Mouse (Mus musculus): ENCODE data around the gene Olfr533. TPM values are rescaled to one million over a fixed set of nuclear protein-coding genes. Genes with fewer than 3 reads are reported as not detected.
A peak's percentile ranks its signal among the peaks of the same experiment; 100 is the strongest.
"Not testable (repeated sequence)": the region's sequence is repeated elsewhere in the genome, so short reads cannot be mapped to it uniquely, and the experiment has no call there.

The Olfr533 gene
- total RNA-seq (2021): not detected
- long read RNA-seq, experiment 1: 0 reads
- long read RNA-seq, experiment 2: 0 reads

DNA sequence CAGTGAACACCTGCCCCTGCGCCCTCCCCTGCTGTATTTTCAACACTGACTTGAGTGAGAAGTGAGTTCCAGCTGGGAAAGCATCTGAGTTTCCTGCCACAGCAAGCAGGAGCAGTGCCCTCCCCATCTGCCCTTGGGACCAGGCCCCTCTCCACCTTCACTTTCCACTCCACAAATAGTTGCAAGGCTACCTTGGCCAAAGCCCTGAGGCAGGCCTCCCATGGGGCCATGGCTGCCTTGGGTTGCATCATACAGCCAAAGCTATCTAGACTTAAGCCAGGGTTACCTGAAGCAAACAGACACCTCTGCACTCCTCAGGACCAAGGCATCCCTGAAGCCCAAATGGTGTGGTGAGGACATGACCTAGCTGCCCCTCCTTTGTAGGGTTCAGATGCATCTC is at the start of gene Olfr533:
Gene Olfr533 (plus strand): TSS at position 301 of the 400 bp plus-strand sequence.
- not testable (repeated sequence) for DNase-seq (ENCODE audit: low spot score in 2 of 2)

DNA sequence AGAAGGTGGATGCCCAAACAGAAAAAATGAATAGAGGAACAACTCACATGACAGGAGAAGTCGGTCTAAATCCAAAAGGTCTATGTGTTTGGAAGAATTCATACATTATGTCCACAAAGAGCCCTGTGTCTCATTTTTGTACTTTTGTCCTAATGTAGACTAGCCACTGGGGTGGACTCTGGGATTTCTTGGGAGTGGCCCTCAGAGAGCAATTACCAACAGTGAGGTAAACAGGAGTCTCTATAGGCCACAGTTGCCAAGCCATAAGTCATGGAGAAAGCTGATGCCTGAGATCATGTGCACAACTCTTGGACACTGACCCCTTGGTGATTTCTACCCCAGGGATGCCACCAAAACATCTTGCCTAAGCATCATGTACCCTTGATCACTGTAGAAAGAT is 41.6 kb upstream of the Olfr533 start, which contains the start of gene Olfr532:
Gene Olfr532 (minus strand): TSS at position 101 of the 400 bp plus-strand sequence.
- DNase-seq (ENCODE audit: low spot score in 2 of 2): no peak

DNA sequence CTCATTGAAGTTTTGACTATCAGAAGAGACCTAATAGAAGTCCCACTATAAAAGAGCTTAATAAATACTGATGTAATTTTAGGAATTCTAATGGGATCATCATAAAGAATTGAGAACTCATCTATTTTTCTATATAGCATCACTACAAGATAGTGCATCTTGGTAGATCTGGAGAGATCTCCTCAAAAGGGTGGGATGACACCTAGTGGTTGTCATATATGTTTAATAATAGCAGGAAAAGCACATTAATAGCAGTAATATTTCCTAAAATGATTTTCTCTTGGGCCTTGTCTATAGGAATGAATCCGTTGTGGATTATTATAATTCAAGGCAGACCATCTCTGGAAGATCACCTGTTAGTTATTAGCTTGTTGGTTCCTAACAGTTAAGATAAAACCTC is 20.0 kb upstream of the Olfr533 start:
- no peak for DNase-seq (ENCODE audit: low spot score in 2 of 2)

DNA sequence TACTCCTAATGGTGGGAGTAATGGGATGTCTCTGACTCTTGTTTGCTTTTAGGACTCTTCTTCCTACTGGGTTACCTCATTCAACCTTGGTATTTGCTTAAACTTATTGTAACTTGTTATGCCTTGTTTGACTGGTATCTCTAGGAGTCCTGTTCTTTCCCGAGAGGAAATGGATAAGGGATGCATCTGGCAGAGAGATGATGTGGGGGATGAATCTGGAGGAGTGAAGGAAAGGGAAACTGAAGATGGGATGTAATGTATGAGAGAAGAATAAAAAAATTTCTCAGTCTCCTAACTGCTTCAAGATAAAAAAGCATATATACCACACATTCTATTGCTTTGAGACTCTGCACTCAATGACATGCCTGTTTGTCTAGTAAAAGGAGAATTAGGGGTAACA is 14.7 kb downstream of the Olfr533 start:
- DNase-seq (ENCODE audit: low spot score in 2 of 2): no peak

DNA sequence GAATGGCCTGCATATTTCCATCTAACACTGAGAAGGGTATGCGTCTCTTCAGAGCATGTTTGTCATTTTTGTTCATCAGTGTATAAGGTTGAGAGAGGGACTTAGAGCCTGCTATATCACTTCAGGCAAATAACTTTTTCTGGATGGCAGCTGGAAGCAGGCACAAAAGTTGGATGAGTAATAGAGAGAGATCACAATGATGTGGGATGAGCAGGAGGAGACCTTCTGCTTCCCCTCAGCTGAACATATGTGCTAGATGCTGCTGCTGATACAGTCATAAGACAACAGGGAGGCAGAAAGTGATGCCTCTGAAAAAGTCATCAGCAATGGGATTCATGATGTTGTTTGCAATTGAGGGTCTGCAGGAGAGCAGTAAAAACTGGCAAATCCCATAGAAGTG is 15.6 kb downstream of the Olfr533 start:
- DNase-seq (ENCODE audit: low spot score in 2 of 2): no peak

DNA sequence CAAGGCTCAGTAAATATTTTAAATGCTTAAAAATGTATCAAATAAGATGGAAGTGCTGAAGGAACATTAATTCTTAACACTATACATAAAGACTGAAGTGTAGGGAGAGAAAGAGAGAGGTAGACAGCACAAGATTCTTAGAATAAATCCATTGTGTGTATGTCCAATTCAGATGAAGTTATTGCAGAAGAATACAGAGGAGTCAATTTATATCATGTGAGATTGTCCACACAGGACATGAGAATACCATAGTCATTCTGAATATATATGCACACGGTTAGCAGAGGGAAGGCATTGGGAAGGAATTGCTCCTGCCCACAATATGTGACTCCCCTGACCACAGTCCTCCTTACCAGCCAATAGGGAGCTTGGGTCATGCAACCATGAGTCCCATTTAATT is 20.7 kb downstream of the Olfr533 start, which contains the start of gene Olfr535:
Gene Olfr535 (plus strand): TSS at position 301 of the 400 bp plus-strand sequence.
- DNase-seq (ENCODE audit: low spot score in 2 of 2): no peak

DNA sequence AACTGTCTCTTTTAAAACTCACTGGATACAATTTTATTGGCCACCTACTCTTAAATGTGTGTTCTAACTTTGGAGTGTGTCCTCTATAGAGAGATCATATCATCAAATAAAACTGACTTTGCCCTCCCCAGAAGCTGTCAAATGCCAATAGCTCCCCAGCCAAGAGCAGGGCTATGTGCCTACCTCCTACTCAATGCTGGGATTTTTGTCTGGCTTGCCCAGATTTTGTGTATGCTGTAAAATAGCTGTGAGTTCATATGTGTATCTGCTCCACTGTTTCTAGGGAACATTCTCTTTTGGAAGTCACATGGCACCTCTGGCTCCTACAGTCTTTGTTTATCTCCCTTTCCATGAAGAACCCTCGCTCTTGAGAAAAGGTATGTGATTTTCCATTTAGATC is 25.8 kb downstream of the Olfr533 start:
- DNase-seq (ENCODE audit: low spot score in 2 of 2): no peak

DNA sequence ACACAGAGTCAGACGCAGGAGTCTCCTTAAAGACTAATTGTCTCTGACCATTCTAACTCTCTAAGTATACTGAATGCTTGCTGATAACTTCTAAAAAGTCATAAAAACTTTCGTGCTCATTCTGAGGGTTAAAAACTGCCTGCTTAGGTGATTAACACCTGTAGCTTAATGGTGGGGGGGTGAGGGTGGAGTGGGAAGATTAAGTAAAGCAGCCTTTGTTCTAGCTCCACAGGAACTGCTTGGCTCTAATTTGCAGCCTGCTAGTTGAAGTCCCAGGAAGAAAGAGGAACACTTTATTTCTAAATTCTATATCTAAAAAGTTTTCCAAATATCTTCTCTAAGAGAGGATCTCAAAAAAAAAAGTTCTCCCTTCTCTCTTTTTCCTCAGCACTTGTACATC is 31.1 kb downstream of the Olfr533 start:
- no peak for DNase-seq (ENCODE audit: low spot score in 2 of 2)

DNA sequence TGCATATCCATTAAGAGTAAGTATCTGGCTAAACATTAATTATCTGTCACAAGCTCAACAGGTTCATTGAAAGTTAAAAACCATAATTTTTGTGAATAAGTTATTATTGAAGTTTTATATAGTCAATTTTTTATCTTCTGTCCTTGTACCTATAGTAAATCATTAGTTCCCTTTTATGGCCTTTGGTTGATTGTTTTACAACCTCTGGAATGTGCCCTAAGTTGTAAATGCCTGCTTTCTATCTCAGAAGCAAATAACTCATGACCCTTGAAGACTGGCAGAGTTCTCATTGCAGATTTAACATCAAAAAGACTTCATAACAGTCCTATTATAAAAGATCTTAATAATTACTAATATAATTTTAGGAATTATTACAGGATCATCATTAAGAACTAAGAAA is 31.5 kb downstream of the Olfr533 start:
- DNase-seq (ENCODE audit: low spot score in 2 of 2): no peak

DNA sequence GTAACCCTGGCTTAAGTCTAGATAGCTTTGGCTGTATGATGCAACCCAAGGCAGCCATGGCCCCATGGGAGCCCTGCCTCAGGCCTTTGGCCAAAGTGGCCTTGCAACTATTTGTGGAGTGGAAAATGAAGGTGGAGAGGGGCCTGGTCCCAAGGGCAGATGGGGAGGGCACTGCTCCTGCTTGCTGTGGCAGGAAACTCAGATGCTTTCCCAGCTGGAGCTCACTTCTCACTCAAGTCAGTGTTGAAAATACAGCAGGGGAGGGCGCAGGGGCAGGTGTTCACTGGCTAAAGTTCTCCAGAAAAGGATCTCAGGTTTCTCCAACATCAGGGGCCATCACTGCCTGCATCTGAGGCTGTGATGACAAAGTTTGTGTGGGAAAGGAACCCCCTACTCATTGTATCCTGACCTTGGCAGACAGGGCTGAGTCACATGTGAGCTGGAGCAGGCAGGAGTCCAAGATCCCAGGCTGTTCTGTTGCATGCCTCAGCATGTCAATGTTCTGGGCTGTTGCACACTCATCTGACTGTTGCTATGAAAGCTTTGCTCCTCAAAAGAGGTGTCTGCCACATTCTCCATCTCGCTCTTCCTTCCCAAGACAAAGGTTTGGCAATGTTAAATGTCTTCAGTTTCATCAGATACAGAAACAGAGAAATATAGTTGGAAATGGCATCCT is 44.3 kb downstream of the Olfr533 start, which contains the start of gene Olfr536:
Gene Olfr536 (minus strand): TSS at position 51 of the 676 bp plus-strand sequence.
- DNase-seq (ENCODE audit: low spot score in 2 of 2): peak in 1 of 2 experiments; percentile 20

Other genes with a start within 250 kb of the Olfr533 start
- gene Cd163l1, start 245.1 kb upstream of the Olfr533 start, total RNA-seq (2021): not detected
- gene 5830411N06Rik, start 216.1 kb upstream of the Olfr533 start, total RNA-seq (2021): not detected
- gene Olfr525, start 142.5 kb upstream of the Olfr533 start, total RNA-seq (2021): not detected
- gene Olfr527, start 129.4 kb upstream of the Olfr533 start, total RNA-seq (2021): not detected
- gene Olfr60, start 101.7 kb upstream of the Olfr533 start, total RNA-seq (2021): not detected
- not detected for gene Olfr530, start 87.0 kb upstream of the Olfr533 start, total RNA-seq (2021)
- gene Olfr531, start 60.5 kb upstream of the Olfr533 start, total RNA-seq (2021): not detected
- not detected for gene Olfr532, start 41.7 kb upstream of the Olfr533 start, total RNA-seq (2021)
- gene Olfr535, start 20.8 kb downstream of the Olfr533 start, total RNA-seq (2021): not detected
- gene Olfr536, start 44.0 kb downstream of the Olfr533 start, total RNA-seq (2021): not detected
- not detected for gene Olfr538, start 104.5 kb downstream of the Olfr533 start, total RNA-seq (2021)
- gene Olfr46, start 137.9 kb downstream of the Olfr533 start, total RNA-seq (2021): not detected
- gene Olfr61, start 165.6 kb downstream of the Olfr533 start, total RNA-seq (2021): not detected
- gene Olfr53, start 183.1 kb downstream of the Olfr533 start, total RNA-seq (2021): not detected
- under 1 TPM in 1 of 2 experiments, not detected in 1; 0.03 TPM for gene Olfr539, start 196.6 kb downstream of the Olfr533 start, total RNA-seq (2021)
- gene Olfr45, start 218.6 kb downstream of the Olfr533 start, total RNA-seq (2021): not detected
- gene Olfr541, start 233.9 kb downstream of the Olfr533 start, total RNA-seq (2021): not detected

Measured in adrenal gland, adult 18-20 months (tissue).